9 mouse cellular contexts compared by ENCODE assay signal in the genomic region with DNA sequence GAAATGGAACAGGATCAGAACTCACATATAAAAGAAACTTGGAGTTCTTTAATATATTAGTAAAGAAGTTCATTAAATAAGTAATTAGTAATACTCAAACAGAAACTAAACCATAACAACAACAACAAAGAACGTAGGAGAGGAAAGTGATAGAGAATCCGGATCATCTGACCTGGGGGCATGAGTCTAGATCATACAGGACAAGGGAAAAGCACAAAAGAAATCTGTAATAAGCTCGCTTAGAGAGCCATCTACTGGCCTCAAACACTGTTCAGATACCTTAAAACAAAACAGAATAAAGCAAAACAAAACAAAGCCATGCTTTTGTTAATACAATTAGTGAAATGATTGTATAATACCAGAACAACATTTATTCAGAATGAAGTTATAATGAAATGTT. TPM values are rescaled to one million over a fixed set of nuclear protein-coding genes. Genes with fewer than 3 reads are reported as not detected.
A peak's percentile ranks its signal among the peaks of the same experiment; 100 is the strongest.
DNase-seq lines count a peak whose midpoint lies in the region; ATAC-seq and TF ChIP-seq lines count a peak whose summit lies in the region.
"Had no signal": no experiment of that assay in that cellular context is flagged by ENCODE, and none has a peak within 500 bp of the region (broad histone marks: within the 10 kb centered on the region; RNA-seq: fewer than 3 reads in every experiment).

No protein-coding gene starts in this region.

- no peak overlapping the region for H3K9ac ChIP-seq in lung, embryonic 14.5 days
- no peak overlapping the region for H3K9ac ChIP-seq in hindbrain, embryonic 13.5 days
- H3K9ac ChIP-seq: limb, embryonic 12.5 days had no signal

- H3K27me3 ChIP-seq in lung, embryonic 14.5 days (ENCODE audit: insufficient read depth, low read length) = no peaks in the 10 kb centered on the region
- no peaks in the 10 kb centered on the region for H3K27me3 ChIP-seq in hindbrain, embryonic 13.5 days
- H3K27me3 ChIP-seq: limb, embryonic 12.5 days had no signal

- intact Hi-C loops in gastrocnemius, adult 2 months (cut with DNase I) = loop anchor here (10.0 kb wide), 1 partner anchor 191 kb away; no protein-coding TSS in a partner anchor
- intact Hi-C loops in heart, postnatal 25 days (cut with DNase I) = loop anchor here (2.0 to 5.0 kb wide), 2 partner anchors 191 to 219 kb away; no protein-coding TSS in a partner anchor

- ATAC-seq in lung, embryonic 14.5 days (ENCODE audit: insufficient read depth) = no peak
- 0 out of 2 replicates have a peak, but pooled peaks have one; percentile 74 for ATAC-seq in hindbrain, embryonic 13.5 days (ENCODE audit: low FRiP score)

- H3K4me2 ChIP-seq in lung, embryonic 14.5 days = no peak overlapping the region
- no peak overlapping the region for H3K4me2 ChIP-seq in hindbrain, embryonic 13.5 days
- H3K4me2 ChIP-seq: limb, embryonic 12.5 days had no signal

- H3K36me3 ChIP-seq in lung, embryonic 14.5 days (ENCODE audit: insufficient read depth) = peaks cover 11% of the 10 kb centered on the region; the same call in 1 of the 2 replicates
- no peaks in the 10 kb centered on the region for H3K36me3 ChIP-seq in hindbrain, embryonic 13.5 days

- WGBS in lung, embryonic 14.5 days = 44% methylated on average over 3 of the region's 3 CpGs
- WGBS in hindbrain, embryonic 13.5 days = 27% methylated on average over 3 of the region's 3 CpGs

- no peaks in the 10 kb centered on the region for H3K9me3 ChIP-seq in lung, embryonic 14.5 days (ENCODE audit: low read depth, low read length)
- no peaks in the 10 kb centered on the region for H3K9me3 ChIP-seq in hindbrain, embryonic 13.5 days
- H3K9me3 ChIP-seq: limb, embryonic 12.5 days had no signal

- H3K4me3 ChIP-seq in gastrocnemius, adult 2 months = no peak overlapping the region
- H3K4me3 ChIP-seq in lung, embryonic 14.5 days (ENCODE audit: low read depth, low read length) = no peak overlapping the region
- H3K4me3 ChIP-seq in hindbrain, embryonic 13.5 days = no peak overlapping the region
- H3K4me3 ChIP-seq: limb, embryonic 12.5 days had no signal

- TF ChIP-seq CTCF in gastrocnemius, adult 2 months (IDR thresholded peaks at IDR 0.05) = peak; percentile 37; the same call in 1 of the 2 replicates
- peak; percentile 3; the same call in 1 of the 2 replicates for TF ChIP-seq CTCF in lung, embryonic 14.5 days (IDR thresholded peaks at IDR 0.05; ENCODE audit: low read depth)

- DNase-seq in gastrocnemius, adult 2 months = no peak
- no peak for DNase-seq in gastrocnemius, postnatal 25 days
- DNase-seq in lung, embryonic 14.5 days = peak; percentile 37
- DNase-seq in lung, postnatal 25 days (ENCODE audit: low spot score) = no peak
- DNase-seq in telencephalon, adult 2 months (ENCODE audit: low read depth, low spot score) = peak; percentile 18
- no peak for DNase-seq in heart, postnatal 25 days (ENCODE audit: low spot score)
- no peak for DNase-seq in left cerebral cortex, adult 18-20 months (ENCODE audit: low spot score in 2 of 2)

- H3K4me1 ChIP-seq in lung, embryonic 14.5 days (ENCODE audit: insufficient read depth) = no peaks in the 10 kb centered on the region
- no peaks in the 10 kb centered on the region for H3K4me1 ChIP-seq in hindbrain, embryonic 13.5 days (replicated peaks)
- H3K4me1 ChIP-seq: limb, embryonic 12.5 days had no signal

- 0 out of 2 replicates have a peak overlapping the region, but pooled peaks have one; percentile 3 for H3K27ac ChIP-seq in gastrocnemius, adult 2 months
- no peak overlapping the region for H3K27ac ChIP-seq in lung, embryonic 14.5 days (ENCODE audit: low read depth)
- no peak overlapping the region for H3K27ac ChIP-seq in hindbrain, embryonic 13.5 days
- H3K27ac ChIP-seq: limb, embryonic 12.5 days had no signal

RNA-seq across cellular contexts. Expression of gene Pln, which starts 31.6 kb away (rescaled TPM):
- total RNA-seq in gastrocnemius, adult 2 months (2021) = 10 to 100 TPM in 1 of 2 experiments, 1 to 10 TPM in 1; 7.6 to 25.9 TPM
- 1 to 10 TPM; 1.1 to 1.6 TPM for total RNA-seq in gastrocnemius, postnatal 25 days (2021)
- 3.3 and 3.6 TPM in 2 replicates for polyA plus RNA-seq in lung, embryonic 14.5 days (2014; fragmentation: Nextera tagmentation; extraction: Ambion mirVana)
- polyA plus RNA-seq in hindbrain, embryonic 13.5 days (2015; fragmentation: Nextera tagmentation; extraction: Ambion mirVana) = 1.5 and 1.8 TPM in 2 replicates
- total RNA-seq in heart, postnatal 25 days (2021) = 1,000 to 10,000 TPM; 6,036 to 6,221 TPM
- total RNA-seq in left cerebral cortex, adult 18-20 months (2021) = 1 to 10 TPM in 1 of 2 experiments, under 1 TPM in 1; 0.91 to 1.5 TPM

Comparison
In these comparisons a context has a peak if more than half of its experiments do, and no peak if none do; other contexts are left out.
1. DNase-seq: peak in lung, embryonic 14.5 days (single experiment) and telencephalon, adult 2 months (single experiment); none in gastrocnemius, adult 2 months (single experiment), gastrocnemius, postnatal 25 days (single experiment), lung, postnatal 25 days (single experiment), heart, postnatal 25 days (single experiment) and left cerebral cortex, adult 18-20 months (0 of 2).
2. RNA of gene Pln, which starts 31.6 kb away (total RNA-seq): 6,036 to 6,221 TPM in heart, postnatal 25 days; 7.6 to 25.9 TPM in gastrocnemius, adult 2 months, 1.1 to 1.6 TPM in gastrocnemius, postnatal 25 days and 0.91 to 1.5 TPM in left cerebral cortex, adult 18-20 months; every median in the first group is over 100 times any median in the second.